Mouse (Mus musculus): ENCODE data around the gene Ldlrap1.

Ldlrap1 gene

GRCm38 (mm10) chr4:134704590-134704989, 63.2 kb downstream of the Ldlrap1 start:
- DNase-seq (ENCODE audit: low spot score) = no peak

GRCm38 (mm10) chr4:134703835-134704546, 63.8 kb downstream of the Ldlrap1 start, which contains the start of gene Man1c1:
Gene Man1c1 (minus strand): TSS chr4:134704290.
- DNase-seq (ENCODE audit: low spot score) = peak; percentile 97

GRCm38 (mm10) chr4:134702981-134703834, 64.6 kb downstream of the Ldlrap1 start:
- DNase-seq (ENCODE audit: low spot score) = peak; percentile 26

- DNase-seq (ENCODE audit: low spot score) = peak; percentile 54
Measured at GRCm38 (mm10) chr4:134701934-134702333, 65.9 kb downstream of the Ldlrap1 start.

- no peak for DNase-seq (ENCODE audit: low spot score)
Measured at GRCm38 (mm10) chr4:134700911-134701310, 66.9 kb downstream of the Ldlrap1 start.

GRCm38 (mm10) chr4:134693202-134693940, 74.5 kb downstream of the Ldlrap1 start:
- no peak for DNase-seq (ENCODE audit: low spot score)

- no peak for DNase-seq (ENCODE audit: low spot score)
Measured at GRCm38 (mm10) chr4:134692388-134692787, 75.4 kb downstream of the Ldlrap1 start.
